Mouse (Mus musculus) hindbrain, embryonic 14.5 days (tissue): ENCODE measurements around the gene Zfp874a. TPM values are rescaled to one million over a fixed set of nuclear protein-coding genes. Genes with fewer than 3 reads are reported as not detected.
A peak's percentile ranks its signal among the peaks of the same experiment; 100 is the strongest.
"Not testable (repeated sequence)": the region's sequence is repeated elsewhere in the genome, so short reads cannot be mapped to it uniquely, and the experiment has no call there.

Source experiments
- ATAC-seq: fragments of 200-750 bp; cut with Nextera tagmentation; 2 replicates; pipeline ENCODE4 v1.8.0; 2017; ENCODE audit warnings: moderate number of reproducible peaks, mild to moderate bottlenecking, moderate TSS enrichment, moderate library complexity; ENCODE audit not compliant: low FRiP score
- DNase-seq: peaks from one replicate; pipeline ENCODE4 v3.0.0-alpha.2; 2015; ENCODE audit warnings: low spot score
- H3K27ac ChIP-seq: fragments of 300-500 bp; sonication (generic); 2 replicates; pipeline ENCODE4 v1.5.1; 2014; ENCODE audit warnings: mild to moderate bottlenecking, moderate library complexity
- H3K27me3 ChIP-seq: fragments of 300-500 bp; sonication (generic); 2 replicates; pipeline ENCODE4 v1.6.1; 2014; ENCODE audit warnings: mild to moderate bottlenecking, low read length, mixed read lengths; ENCODE audit not compliant: control insufficient read depth, insufficient read depth
- H3K36me3 ChIP-seq: fragments of 300-500 bp; sonication (generic); replicated peaks from 2 replicates; pipeline ENCODE4 v1.6.1; 2014; ENCODE audit not compliant: control insufficient read depth, insufficient read depth
- H3K4me1 ChIP-seq: fragments of 300-500 bp; sonication (generic); replicated peaks from 2 replicates; pipeline ENCODE4 v1.6.1; 2014; ENCODE audit warnings: antibody characterized with exemption, low read length, mixed read lengths; ENCODE audit not compliant: control insufficient read depth, insufficient read depth
- H3K4me2 ChIP-seq: fragments of 300-500 bp; sonication (generic); replicated peaks from 2 replicates; pipeline ENCODE4 v1.6.1; 2014; ENCODE audit warnings: mild to moderate bottlenecking, moderate library complexity
- H3K4me3 ChIP-seq: fragments of 300-500 bp; sonication (generic); replicated peaks from 2 replicates; pipeline ENCODE4 v1.5.1; 2014; ENCODE audit warnings: mild to moderate bottlenecking, low read length
- H3K9ac ChIP-seq: fragments of 300-500 bp; sonication (generic); 2 replicates; pipeline ENCODE4 v1.6.1; 2014
- H3K9me3 ChIP-seq: fragments of 300-500 bp; sonication (generic); 2 replicates; pipeline ENCODE4 v1.6.1; 2016; ENCODE audit warnings: low read length; ENCODE audit not compliant: control insufficient read depth
- WGBS: fragments of 180-500 bp; shearing (Covaris S2); extraction: QIAGEN DNeasy Blood & Tissue Kit; methylation state at CpG from one replicate; pipeline ENCODE4 v1.1.7; 2014; 5-methylcytosine and 5-hydroxymethylcytosine counted together
- polyA plus RNA-seq: library from polyadenylated mRNA; unstranded; fragments of >200 nt; fragmentation: Nextera tagmentation; extraction: Ambion mirVana; gene quantifications from 2 replicates; pipeline ENCODE4 v1.2.1, GENCODE M21; 2014

Gene Zfp874a
- polyA plus RNA-seq, 1 experiment from 2014 or later: 6.9 TPM

- not testable (repeated sequence) for DNase-seq
Measured at GRCm38 (mm10) chr13:67463506-67464185, 12.2 kb upstream of the Zfp874a start.

DNA sequence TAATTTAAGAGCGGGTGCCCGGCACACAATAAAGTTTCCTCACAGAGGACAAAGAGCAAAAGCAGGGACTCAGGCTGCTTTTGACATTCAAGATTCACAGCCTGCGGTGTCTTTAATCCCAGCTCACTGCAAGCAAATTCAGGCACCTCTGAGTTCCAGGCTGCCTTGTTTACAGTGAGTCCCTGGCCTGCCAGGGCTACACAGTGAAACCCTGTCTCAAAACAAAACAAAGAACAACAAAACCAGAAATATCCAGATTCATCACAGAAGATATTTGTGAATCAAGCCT, 541 bp upstream of the Zfp874a start:
- ATAC-seq (0 out of 2 replicates have a peak, but pooled peaks have one; percentile 25), DNase-seq (no peak)
- H3K9me3 ChIP-seq: no peaks in the 10 kb centered on the region
- H3K27me3 ChIP-seq: no peaks in the 10 kb centered on the region
- peaks cover 7% of the 10 kb centered on the region; the same call in 1 of the 2 replicates for H3K36me3 ChIP-seq
- 2% methylated on average over 3 of the region's 3 CpGs for WGBS
- H3K4me3 ChIP-seq: peak overlapping the region; percentile 53
- H3K9ac ChIP-seq: peak overlapping the region; percentile 55
- peak overlapping the region; percentile 77 for H3K4me2 ChIP-seq
- H3K27ac ChIP-seq: no peak overlapping the region
- H3K4me1 ChIP-seq: no peaks in the 10 kb centered on the region; the same call in 1 of the 2 replicates

More at GRCm38 (mm10) chr13:67463506-67464185, 12.2 kb upstream of the Zfp874a start:
- H3K4me2 ChIP-seq, H3K4me3 ChIP-seq, H3K27me3 ChIP-seq, H3K36me3 ChIP-seq, H3K27ac ChIP-seq, H3K9me3 ChIP-seq, ATAC-seq, H3K4me1 ChIP-seq, H3K9ac ChIP-seq: not testable (repeated sequence)
- 86% methylated on average over 2 of the region's 5 CpGs for whole genome bisulfite sequencing

DNA sequence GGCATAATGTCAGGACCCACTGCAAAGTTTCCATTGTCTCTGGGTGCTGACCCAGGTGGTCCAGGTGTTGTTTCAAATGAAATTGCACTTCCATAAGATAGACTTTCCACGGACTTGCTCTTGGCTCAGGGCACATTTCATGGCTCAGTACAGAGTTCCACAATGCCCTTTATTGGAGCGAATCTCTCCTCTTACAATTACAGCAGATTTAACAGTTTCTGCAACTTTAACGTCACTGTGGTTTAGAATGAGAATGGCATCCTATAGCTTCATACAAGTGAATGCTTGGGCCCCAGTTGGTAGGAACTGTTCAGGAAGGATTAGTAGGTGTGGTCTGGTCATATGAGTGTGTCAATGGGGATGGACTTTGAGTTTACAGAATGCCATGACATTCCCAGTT, 14.3 kb downstream of the Zfp874a start:
- not testable (repeated sequence) for H3K4me1 ChIP-seq, ATAC-seq, H3K27ac ChIP-seq, H3K27me3 ChIP-seq, H3K4me2 ChIP-seq, H3K4me3 ChIP-seq, H3K9me3 ChIP-seq, H3K9ac ChIP-seq, H3K36me3 ChIP-seq, DNase-seq
- WGBS: no CpG with 5 or more reads among the region's 3 CpGs

DNA sequence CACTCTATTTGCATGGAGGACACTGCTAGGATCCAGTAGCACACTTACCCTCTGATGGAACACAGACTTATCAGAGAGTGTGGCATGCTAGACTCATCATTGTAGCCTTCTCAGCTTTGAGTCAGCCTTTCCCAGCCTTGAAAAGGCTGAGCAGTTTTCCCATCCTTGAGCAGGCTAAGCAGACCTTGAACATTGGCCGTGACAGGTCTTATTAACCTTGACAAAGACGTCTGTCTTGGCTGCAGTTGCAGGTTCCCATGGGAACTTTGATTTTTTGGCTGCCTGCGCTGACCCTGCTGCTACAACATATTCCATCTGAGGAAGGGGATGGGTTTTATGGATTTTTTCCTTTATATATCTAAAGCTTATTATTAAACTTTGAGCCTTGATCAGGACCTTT, 23.3 kb downstream of the Zfp874a start:
- no peak overlapping the region for H3K4me2 ChIP-seq
- 63% methylated on average over 3 of the region's 3 CpGs for WGBS
- H3K9ac ChIP-seq: no peak overlapping the region
- no peak for ATAC-seq
- no peak overlapping the region for H3K27ac ChIP-seq
- H3K36me3 ChIP-seq: no peaks in the 10 kb centered on the region
- no peaks in the 10 kb centered on the region for H3K27me3 ChIP-seq
- DNase-seq: no peak
- H3K9me3 ChIP-seq: no peaks in the 10 kb centered on the region
- H3K4me3 ChIP-seq: no peak overlapping the region
- H3K4me1 ChIP-seq: no peaks in the 10 kb centered on the region

GRCm38 (mm10) chr13:67425699-67426098, 25.7 kb downstream of the Zfp874a start:
- ATAC-seq, H3K4me3 ChIP-seq, H3K4me1 ChIP-seq, H3K27ac ChIP-seq, H3K4me2 ChIP-seq, H3K9ac ChIP-seq, H3K27me3 ChIP-seq, H3K36me3 ChIP-seq, H3K9me3 ChIP-seq, DNase-seq: not testable (repeated sequence)

GRCm38 (mm10) chr13:67422532-67422931, 28.9 kb downstream of the Zfp874a start:
- not testable (repeated sequence) for H3K27ac ChIP-seq, H3K36me3 ChIP-seq, H3K9me3 ChIP-seq, ATAC-seq, H3K4me1 ChIP-seq, H3K4me2 ChIP-seq, H3K9ac ChIP-seq, DNase-seq, H3K27me3 ChIP-seq, H3K4me3 ChIP-seq
- WGBS: 85% methylated on average over 2 of the region's 2 CpGs

- peak; percentile 68 for DNase-seq
- Histone ChIP-seq H3K4me3 (peak within 1 kb of the TSS; percentile 38), H3K9ac (peak within 1 kb of the TSS; percentile 35), H3K27ac (no peak within 1 kb of the TSS), H3K36me3 (no peaks in the 10 kb centered on the region), H3K4me1 (0 out of 2 replicates have a peak, but pooled peaks cover 3% of the 10 kb centered on the region), H3K9me3 (no peaks in the 10 kb centered on the region), H3K27me3 (no peaks in the 10 kb centered on the region), H3K4me2 (peak within 1 kb of the TSS; percentile 57)
- 1% methylated on average over 22 of the region's 22 CpGs for WGBS
- ATAC-seq: peak; percentile 85
Measured at GRCm38 (mm10) chr13:67421207-67421857, 30.1 kb downstream of the Zfp874a start, which contains the start of gene Zfp459. Gene Zfp459, minus strand, starts transcription at chr13:67421418.

- Histone ChIP-seq H3K9ac (peak overlapping the region; percentile 35), H3K4me2 (peak overlapping the region; percentile 57), H3K4me3 (peak overlapping the region; percentile 38), H3K4me1 (0 out of 2 replicates have a peak, but pooled peaks cover 3% of the 10 kb centered on the region), H3K27ac (no peak overlapping the region), H3K27me3 (no peaks in the 10 kb centered on the region), H3K9me3 (no peaks in the 10 kb centered on the region), H3K36me3 (no peaks in the 10 kb centered on the region)
- WGBS: 34% methylated on average over 11 of the region's 11 CpGs
- no peak for DNase-seq
- ATAC-seq: no peak; the same call in 1 of the 2 replicates
Measured at GRCm38 (mm10) chr13:67420558-67421206, 30.7 kb downstream of the Zfp874a start.

DNA sequence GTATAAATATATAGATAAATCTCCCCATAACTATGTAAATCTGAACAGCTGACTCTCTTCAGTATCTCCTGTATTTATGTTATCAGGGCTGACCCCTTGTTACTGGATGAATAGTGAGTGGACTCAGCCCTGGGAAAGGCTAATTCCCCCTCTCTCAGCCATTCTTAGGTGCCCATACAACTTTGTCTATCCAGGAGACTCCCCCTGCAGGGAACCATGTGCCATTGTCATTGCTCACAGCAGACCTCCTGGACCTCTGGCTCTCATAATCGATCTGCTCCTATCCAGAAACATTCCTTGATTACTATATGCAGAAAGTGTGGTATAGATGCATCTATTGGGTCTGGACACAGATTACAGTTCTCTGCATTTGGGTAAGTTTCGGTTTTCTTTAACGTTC, 34.6 kb downstream of the Zfp874a start:
- H3K4me2 ChIP-seq: no peak overlapping the region
- H3K9ac ChIP-seq: no peak overlapping the region
- 0 out of 2 replicates have a peak, but pooled peaks cover 3% of the 10 kb centered on the region for H3K4me1 ChIP-seq
- no peak overlapping the region for H3K4me3 ChIP-seq
- no peaks in the 10 kb centered on the region for H3K9me3 ChIP-seq
- 88% methylated on average over 3 of the region's 3 CpGs for WGBS
- ATAC-seq: no peak
- no peaks in the 10 kb centered on the region for H3K36me3 ChIP-seq
- H3K27me3 ChIP-seq: no peaks in the 10 kb centered on the region
- DNase-seq: no peak
- H3K27ac ChIP-seq: no peak overlapping the region
